Mouse (Mus musculus) ES-E14 (cell line): ENCODE measurements at regions not wholly inside any gene's neighbourhood (a gene's known extent, or its start where the extent isn't known, plus 50 kb on each side); places are given as distances from the start of the nearest gene placed in this dataset.

Experiments used
- CHD2 ChIP-seq: IDR thresholded peaks from 2 replicates; pipeline ENCODE4 v1.6.1; 2014; ENCODE audit warnings: mild to moderate bottlenecking, low read depth, low read length, inconsistent platforms
- HCFC1 ChIP-seq: IDR thresholded peaks from 2 replicates; pipeline ENCODE4 v1.6.1; 2012; ENCODE audit warnings: low read length, inconsistent platforms, borderline replicate concordance; ENCODE audit not compliant: insufficient read depth
- ZC3H11A ChIP-seq: IDR thresholded peaks from 2 replicates; pipeline ENCODE4 v1.6.1; 2012; ENCODE audit warnings: low read depth, mild to moderate bottlenecking, inconsistent platforms, low read length, borderline replicate concordance
- ZNF384 ChIP-seq: IDR thresholded peaks from 2 replicates; pipeline ENCODE4 v1.6.1; 2012; ENCODE audit warnings: low read depth, low read length, inconsistent platforms

- TF ChIP-seq HCFC1 (no peak), ZC3H11A (no peak), CHD2 (no peak), ZNF384 (no peak)
Observed at GRCm38 (mm10) chr13:11107693-11108092, 747.0 kb upstream of the Chrm3 start.
